Mouse (Mus musculus) brain, embryonic 14.5 days (tissue): ENCODE data around the gene E030030I06Rik. TPM values are rescaled to one million over a fixed set of nuclear protein-coding genes. Genes with fewer than 3 reads are reported as not detected.
"Not testable (repeated sequence)": the region's sequence is repeated elsewhere in the genome, so short reads cannot be mapped to it uniquely, and the experiment has no call there.

Experiments
- DNase-seq: peaks from one replicate; pipeline ENCODE4 v3.0.0-alpha.2; 2011; ENCODE audit warnings: low read depth
- CTCF ChIP-seq: fragments of 200-500 bp; IDR thresholded peaks from 2 replicates; pipeline ENCODE4 v1.5.1; 2012; ENCODE audit warnings: inconsistent platforms, mild to moderate bottlenecking, moderate library complexity, borderline replicate concordance; ENCODE audit not compliant: insufficient read depth, insufficient read length; ENCODE audit errors: extremely low read depth
- POLR2A ChIP-seq: fragments of 200-500 bp; IDR thresholded peaks from 2 replicates; pipeline ENCODE4 v1.6.1; 2012; ENCODE audit warnings: mild to moderate bottlenecking, inconsistent platforms, borderline replicate concordance; ENCODE audit not compliant: poor library complexity, insufficient read depth, insufficient read length, severe bottlenecking; ENCODE audit errors: extremely low read depth
- polyA plus RNA-seq: library from polyadenylated mRNA; depleted of rRNA; stranded (reverse); fragments of >200 nt; gene quantifications from 2 replicates; pipeline ENCODE4 v1.2.3, GENCODE M21; 2012; rRNA removed

The E030030I06Rik gene
- 2.6 and 3.4 TPM in 2 replicates for polyA plus RNA-seq

DNA sequence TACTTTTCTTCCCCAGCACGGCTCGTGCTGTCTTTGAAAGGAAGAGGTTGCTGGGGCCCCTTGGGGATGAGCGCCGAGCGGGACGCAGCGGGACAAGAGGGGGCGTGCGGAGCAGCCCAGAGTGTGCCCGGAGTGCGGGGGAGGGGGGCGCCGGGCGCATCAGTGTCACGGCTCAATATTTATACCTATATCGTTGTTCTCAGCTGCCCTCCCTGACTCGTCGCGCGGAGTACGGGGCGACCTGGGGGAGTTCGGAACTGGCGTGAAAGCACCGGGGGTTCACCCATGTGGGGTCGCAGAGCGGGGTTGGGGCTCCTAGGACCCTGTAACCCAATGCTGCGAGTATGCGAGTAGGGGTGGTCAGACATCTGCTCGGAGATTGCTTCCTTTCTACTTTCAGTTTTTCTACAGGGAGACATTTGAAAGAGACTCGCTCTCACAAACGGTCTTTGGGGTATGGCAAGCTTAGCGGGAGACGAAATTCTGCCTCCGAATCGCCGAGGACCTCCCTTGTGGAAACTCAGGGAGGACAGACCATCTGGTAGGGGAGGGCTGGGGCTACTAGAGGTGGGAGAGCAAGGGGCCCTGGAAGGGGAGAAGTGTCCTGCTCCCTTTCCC, at the start of gene E030030I06Rik:
E030030I06Rik (minus strand) TSS at position 198 of the 618 bp plus-strand sequence.
- TF ChIP-seq CTCF = no peak
- TF ChIP-seq POLR2A = no peak
- DNase-seq = peak; percentile 57

- DNase-seq = peak; percentile 22
These were observed 42.0 kb upstream of the E030030I06Rik start for GRCm38 (mm10) chr10:22191035-22191434.

- not testable (repeated sequence) for DNase-seq
These were observed 27.4 kb upstream of the E030030I06Rik start for GRCm38 (mm10) chr10:22176515-22176914.

- not testable (repeated sequence) for DNase-seq
These were observed 25.1 kb upstream of the E030030I06Rik start for GRCm38 (mm10) chr10:22174190-22174487.

DNA sequence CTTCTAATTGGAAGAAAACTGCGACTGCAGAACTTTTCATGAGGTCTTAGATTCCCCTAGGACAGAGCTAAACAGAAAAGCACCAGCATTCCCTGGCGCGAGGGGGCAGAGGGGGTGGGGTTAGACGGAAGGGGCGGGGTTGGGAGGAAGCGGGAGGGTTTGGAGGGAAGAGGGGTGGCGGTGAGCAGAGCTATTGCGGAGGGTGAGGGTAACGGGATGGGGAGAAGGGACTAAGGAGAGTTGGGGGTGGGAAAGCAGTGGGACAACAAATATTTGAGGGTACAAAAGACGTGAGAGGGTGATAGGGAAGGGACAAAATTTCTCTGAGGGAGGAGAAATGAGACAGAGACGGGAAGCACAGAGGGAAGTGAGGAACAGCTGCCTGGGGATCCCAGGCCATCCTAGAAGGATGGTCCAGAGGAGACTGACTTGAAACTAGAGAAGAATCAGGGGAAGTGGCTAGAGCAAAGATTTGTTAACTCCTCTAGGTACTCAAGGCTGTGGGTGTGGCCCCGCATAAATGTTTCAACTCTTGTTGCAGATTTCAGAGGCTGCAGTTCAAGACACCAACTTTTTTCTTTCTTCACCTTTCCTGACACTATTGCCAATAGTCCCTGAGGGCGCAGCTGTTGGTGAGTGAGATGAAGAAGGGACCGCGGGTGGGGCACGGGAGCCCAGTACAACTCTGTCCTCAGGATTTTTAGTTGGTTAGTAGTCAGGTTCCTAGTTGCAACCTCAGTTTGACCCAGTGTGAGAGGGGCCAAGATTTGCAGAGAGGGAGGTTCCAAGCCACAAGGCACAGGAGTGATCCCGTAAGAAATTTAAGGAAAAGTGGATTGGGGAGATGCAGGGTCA, 24.5 kb upstream of the E030030I06Rik start:
- not testable (repeated sequence) for DNase-seq

DNA sequence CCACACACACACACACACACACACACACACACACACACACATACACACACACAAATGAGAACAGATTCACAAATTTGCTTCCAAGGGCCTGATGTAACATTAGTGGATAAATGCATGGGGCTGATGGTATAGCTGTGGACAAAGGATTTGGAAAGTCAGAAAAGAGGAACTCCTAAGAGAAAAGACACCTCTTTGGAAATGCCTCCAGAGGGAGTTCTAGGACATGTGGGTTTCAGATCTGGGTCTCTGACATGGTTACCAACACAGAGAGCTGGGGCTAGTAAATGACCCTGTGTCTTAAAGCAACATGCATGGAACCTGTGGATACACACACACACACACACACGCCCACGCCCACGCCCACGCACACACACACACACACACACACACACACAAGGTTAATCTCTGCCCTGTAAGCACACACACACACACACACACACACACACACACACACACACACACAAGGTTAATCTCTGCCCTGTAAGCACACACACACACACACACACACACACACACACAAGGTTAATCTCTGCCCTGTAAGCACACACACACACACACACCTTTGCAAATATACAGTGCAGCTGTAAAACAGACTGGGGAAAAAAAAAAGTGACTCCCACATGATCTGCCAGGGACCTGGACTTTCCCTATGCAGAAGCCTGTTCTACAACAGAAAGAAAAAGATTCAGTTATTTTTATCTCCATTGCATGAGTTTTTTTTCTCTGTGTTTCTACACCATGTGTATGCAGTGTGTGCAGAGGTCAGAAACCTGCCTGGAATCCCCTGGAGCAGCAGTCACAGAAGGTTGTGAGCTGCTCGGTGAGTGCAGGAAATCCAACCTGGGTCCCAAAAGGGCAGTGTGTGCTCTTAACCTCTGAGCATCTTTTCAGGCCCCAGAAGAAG, 23.6 kb upstream of the E030030I06Rik start:
- not testable (repeated sequence) for DNase-seq

- not testable (repeated sequence) for DNase-seq
These were observed 20.0 kb upstream of the E030030I06Rik start for GRCm38 (mm10) chr10:22169116-22169515.

DNA sequence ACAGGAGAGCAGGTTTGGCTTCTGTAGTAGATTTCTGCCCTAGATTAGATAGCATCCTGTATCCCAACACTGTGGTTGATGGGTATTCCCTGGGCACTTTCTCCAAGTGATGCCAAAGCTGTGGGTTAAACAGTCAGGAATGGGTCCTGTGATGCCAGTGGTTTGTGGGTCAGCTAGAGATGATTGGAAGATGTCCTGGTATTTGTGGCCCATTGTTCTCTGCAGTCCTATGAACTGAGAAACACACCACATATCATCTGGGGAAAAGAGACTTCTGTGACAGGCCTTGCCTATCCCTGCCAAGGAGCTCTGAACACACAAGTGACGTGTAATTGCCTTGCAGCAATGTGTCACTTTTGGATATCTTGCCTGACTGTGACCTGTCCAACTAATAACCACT, 18.0 kb upstream of the E030030I06Rik start:
- not testable (repeated sequence) for DNase-seq

DNA sequence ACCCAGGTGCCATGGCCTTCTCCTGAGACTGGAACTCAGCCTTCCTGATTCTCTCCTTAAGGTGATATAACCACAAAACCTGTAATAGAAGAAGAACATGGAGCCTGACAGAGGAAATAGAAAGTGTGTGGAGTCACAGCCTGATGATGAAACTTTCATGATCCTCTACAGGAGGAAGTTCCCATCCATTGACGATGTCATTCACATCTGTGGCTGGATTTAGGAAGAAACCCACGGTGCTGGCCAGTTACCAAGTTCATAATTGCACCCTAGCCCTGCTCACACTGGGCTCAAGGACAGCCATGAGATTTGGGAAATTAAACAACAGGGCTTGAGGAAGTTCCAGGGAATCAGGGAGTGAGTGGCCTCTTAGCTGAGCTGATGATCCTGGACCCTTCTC, 17.0 kb upstream of the E030030I06Rik start:
- not testable (repeated sequence) for DNase-seq

DNA sequence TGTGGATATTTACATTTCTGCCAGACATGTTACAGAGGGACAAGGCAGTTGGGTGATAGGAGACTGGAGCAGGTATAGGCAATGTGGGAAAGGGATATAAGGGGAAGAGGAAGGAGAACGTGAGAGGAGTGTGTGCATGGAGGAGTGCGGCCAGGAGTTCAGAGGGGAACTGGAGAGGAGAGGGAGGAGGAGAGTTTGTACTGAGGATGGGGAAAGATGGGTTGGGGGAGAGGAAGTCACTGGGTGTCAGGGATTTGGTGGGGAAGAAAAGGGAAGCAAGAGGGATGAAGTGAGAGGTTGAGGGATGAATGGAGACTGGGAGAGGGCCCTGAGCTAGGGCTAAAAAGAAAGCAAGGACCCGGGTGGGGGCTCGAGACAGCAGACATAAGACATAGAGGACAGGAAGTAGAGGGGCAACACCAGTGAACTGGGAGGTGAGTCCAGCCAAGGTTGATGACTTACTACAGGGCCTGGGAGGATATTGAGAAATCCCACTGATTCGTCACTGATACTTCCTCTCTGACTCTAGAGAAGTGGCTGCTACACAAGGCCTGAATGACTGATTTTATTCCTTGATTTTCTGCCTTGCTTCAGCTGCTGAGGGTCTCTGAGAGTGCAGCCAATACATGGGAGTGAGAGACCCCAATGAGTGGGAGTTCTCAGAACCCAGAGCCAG, 16.4 kb upstream of the E030030I06Rik start:
- not testable (repeated sequence) for DNase-seq

- peak; percentile 29; the same call in 1 of the 2 replicates for TF ChIP-seq CTCF
- not testable (repeated sequence) for DNase-seq
These were observed 14.9 kb upstream of the E030030I06Rik start for GRCm38 (mm10) chr10:22163705-22164583.

DNA sequence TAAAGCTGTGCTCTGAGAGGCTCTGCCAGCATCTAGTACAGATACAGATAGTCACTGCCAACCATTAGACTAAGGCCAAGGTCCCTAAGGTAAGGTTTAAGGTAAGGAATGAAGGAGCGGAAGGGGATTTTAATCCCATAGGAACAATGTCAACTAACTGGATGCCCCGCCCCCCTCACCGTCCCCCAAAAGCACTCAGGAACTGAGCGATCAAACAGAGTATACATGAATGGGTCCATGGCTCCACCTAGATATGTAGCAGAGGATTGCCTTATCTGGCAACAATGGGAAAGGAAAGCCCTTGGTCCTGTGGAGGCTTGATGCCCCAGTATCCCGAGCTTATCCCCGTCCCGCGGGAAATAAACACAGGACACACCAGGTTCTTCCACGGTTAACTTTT, 14.2 kb upstream of the E030030I06Rik start:
- peak; percentile 4 for DNase-seq

GRCm38 (mm10) chr10:22159581-22160140, 10.6 kb upstream of the E030030I06Rik start:
- TF ChIP-seq POLR2A (no peak), CTCF (no peak)
- no peak for DNase-seq
